Mouse (Mus musculus): ENCODE measurements around the gene Gpatch8.

Gene Gpatch8

GRCm38 (mm10) chr11:102435754-102436470, 120.3 kb downstream of the Gpatch8 start:
- in situ Hi-C loops (cut with MseI, MboI) = no loop called here

- in situ Hi-C loops (cut with MseI, MboI) = no loop called here
These were observed 121.1 kb downstream of the Gpatch8 start for GRCm38 (mm10) chr11:102434816-102435705.

GRCm38 (mm10) chr11:102434406-102434805, 121.8 kb downstream of the Gpatch8 start:
- in situ Hi-C loops (cut with MseI, MboI) = no loop called here

DNA sequence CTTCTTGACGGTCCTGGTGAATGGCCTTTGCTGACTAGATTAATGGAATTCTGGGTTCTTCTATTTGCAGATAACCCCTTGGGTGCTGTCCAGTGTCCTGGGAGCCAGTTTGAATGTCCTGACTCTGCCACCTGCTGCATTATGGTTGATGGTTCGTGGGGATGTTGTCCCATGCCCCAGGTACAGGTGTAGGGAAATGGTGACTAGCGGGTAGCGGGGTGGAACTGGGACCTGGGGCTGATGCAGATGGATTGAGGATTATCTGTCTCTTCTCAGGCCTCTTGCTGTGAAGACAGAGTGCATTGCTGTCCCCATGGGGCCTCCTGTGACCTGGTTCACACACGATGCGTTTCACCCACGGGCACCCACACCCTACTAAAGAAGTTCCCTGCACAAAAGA, 122.3 kb downstream of the Gpatch8 start:
- in situ Hi-C loops (cut with MseI, MboI) = no loop called here

GRCm38 (mm10) chr11:102432896-102433295, 123.3 kb downstream of the Gpatch8 start:
- in situ Hi-C loops (cut with MseI, MboI) = no loop called here

DNA sequence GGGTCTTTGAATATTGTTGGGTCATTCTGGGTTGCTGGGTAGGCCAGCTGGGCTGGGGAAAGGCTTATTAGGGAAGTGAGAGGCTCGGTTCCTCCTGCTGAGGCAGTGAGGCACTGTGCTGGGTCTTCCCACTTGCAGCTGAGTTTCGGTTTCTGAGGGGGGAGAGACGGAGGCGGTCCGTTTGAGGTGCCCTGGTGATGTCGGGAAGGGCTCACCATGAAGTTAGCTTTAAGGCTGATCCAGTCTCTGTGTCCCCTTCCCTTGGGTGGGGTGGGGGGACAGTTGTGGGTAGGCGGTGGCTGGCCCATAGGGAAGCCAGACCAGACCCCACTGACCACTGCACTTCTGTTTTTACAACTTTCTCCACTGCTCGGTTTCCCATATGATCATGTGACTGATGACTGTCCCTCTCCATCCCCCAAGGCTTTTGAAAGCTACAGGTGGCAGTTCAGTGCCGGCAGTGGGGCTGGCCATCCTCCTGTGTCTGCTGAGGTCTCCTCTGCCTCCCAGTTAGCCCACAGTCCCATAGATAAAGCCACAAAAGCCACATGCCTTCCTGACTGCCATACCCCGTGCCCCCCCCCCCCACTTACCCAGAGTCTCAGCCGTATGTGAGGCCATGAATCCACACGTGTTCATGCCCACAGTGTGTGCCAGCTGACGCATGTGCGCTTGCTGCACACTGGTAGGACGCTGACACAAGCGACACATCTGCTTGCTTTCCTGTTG, 123.9 kb downstream of the Gpatch8 start:
- in situ Hi-C loops (cut with MseI, MboI) = no loop called here

DNA sequence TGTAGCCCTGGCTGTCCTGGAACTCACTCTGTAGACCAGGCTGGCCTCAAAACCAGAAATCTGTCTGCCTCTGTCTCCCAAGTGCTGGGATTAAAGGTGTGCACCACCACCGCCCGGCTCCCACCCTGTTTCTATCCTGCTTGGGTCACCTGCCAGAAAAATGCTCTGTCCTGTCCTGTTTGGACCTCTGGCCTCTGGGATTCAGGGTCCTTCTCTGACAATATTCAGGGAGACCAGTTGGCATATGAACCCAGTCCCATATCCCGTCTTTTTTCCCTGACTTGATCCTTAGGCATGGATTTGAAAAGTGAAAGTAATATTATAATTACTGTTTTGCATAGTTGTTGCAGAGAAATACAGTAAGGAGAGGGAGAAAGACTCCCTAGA, 124.5 kb downstream of the Gpatch8 start:
- in situ Hi-C loops (cut with MseI, MboI) = no loop called here

- in situ Hi-C loops (cut with MseI, MboI) = no loop called here
These were observed 125.1 kb downstream of the Gpatch8 start for GRCm38 (mm10) chr11:102431018-102431645.

DNA sequence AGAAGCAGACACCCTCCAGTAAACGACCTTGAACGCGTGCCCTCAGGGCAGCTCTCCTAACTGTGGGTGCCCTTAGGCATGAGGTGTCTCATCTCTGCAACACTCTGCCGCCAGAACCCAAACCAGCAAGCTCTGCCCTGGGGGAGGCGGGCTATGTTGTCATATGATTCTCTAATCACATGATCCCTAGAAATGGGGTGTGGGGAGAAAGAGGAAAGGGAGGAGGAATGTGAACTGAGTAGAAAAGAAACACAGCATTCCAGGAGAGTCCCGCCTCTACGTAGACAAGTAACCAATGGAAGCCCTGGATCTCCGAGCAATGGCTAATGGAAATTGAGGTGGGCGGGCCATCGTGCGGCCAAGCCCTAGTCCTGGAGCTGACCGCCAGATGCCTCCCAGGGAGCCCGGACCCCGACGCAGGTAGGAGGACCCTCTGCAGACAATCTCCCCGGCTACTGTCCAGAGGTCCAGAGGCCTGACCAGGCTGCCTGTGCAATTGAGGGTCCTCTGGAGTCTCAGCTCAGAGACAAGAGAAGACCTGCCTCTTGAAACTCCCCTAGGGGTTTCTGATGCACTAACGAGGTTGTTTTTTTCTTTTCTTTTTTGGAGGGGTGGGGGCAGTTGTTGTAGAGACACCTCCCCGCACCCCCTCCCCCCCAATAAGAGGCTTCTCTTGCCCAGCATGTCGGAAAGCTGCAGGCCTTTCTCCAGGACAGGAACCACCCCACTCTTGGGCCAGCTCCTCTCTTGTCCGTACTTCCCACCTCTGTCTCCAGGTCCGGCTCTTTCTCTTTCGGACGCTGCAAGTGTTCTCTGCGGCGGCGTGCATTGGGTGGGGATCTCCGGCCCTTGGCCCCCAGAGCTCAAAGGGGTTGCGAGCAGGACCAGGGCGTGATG, 125.8 kb downstream of the Gpatch8 start, which contains the start of gene Grn:
Gene Grn (plus strand): TSS at position 195 of the 897 bp plus-strand sequence.
- in situ Hi-C loops (cut with MseI, MboI) = no loop called here

DNA sequence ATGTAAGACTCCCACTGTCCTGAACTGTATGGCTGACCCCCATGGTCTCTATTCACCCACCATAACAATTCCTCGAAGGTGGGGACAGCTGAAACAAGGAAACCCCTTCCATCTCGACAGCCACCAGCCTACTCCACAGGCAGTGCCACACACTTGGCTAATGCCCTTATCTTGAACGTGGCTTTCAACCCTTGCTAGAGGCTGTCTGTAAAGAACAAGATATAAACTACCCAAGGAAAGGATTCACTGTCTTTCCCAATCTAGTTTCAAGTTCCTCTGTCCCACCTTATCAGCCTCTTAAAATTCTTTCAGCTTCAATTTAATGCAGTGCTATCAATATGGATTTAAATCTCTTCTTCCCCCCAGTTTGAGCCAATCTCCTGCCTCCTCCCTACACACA, 126.6 kb downstream of the Gpatch8 start:
- in situ Hi-C loops (cut with MseI, MboI) = no loop called here

DNA sequence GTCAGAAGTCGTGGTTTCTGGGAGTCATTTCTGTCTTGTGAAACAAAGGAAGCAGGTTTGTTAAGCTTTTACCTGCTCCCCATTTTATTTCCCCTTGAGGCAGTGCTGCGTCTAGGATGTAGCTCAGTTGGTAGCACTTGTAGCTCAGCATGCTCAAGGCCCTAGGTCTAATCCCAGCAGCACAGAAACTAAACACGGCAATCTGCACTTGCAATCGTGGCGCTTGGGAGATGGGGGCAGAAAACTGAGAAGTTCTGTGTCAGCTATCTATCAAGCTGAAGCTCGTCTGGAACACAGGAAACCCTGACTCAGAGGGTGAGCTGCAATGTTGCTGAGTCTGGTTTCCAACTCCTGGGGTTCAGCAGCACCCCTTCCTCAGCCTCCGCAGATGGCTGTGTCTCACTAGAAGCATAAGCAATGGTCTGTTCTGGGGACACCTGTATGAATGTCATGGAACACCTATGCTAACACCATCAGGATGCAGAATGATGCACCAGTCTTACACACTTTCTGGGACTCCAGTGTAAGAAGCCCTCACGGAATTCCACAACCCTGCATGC, 127.1 kb downstream of the Gpatch8 start:
- in situ Hi-C loops (cut with MseI, MboI) = no loop called here

Measured in mouse trophoblast stem cell (cell line).